In genomic region chr1:135131560-135131959, GRCm38 (mm10) we compare ENCODE assay signal across 9 mouse cellular contexts. TPM values are rescaled to one million over a fixed set of nuclear protein-coding genes. Genes with fewer than 3 reads are reported as not detected.
DNase-seq lines count a peak whose midpoint lies in the region; ATAC-seq and TF ChIP-seq lines count a peak whose summit lies in the region.
"Had no signal": no experiment of that assay in that cellular context is flagged by ENCODE, and none has a peak within 500 bp of the region (broad histone marks: within the 10 kb centered on the region; RNA-seq: fewer than 3 reads in every experiment).

No protein-coding gene starts in this region.

- peak overlapping the region; percentile 71 for H3K27ac ChIP-seq in kidney, embryonic 15.5 days
- peak overlapping the region; percentile 75; the same call in 1 of the 2 replicates for H3K27ac ChIP-seq in brown adipose tissue, adult 24 weeks (replicated peaks; ENCODE audit: low read depth, low read length)
- peak overlapping the region; percentile 74 for H3K27ac ChIP-seq in small intestine, adult 2 months (ENCODE audit: insufficient read depth, low read depth, low read length)
- H3K27ac ChIP-seq: limb, embryonic 12.5 days had no signal

- H3K36me3 ChIP-seq in kidney, embryonic 15.5 days = no peaks in the 10 kb centered on the region
- peaks cover 62% of the 10 kb centered on the region for H3K36me3 ChIP-seq in G1E (replicated peaks)
- no peaks in the 10 kb centered on the region for H3K36me3 ChIP-seq in small intestine, adult 2 months (ENCODE audit: control insufficient read depth, insufficient read depth, low read length)
- H3K36me3 ChIP-seq: limb, embryonic 12.5 days had no signal

- H3K27me3 ChIP-seq in kidney, embryonic 15.5 days = peaks cover 8% of the 10 kb centered on the region; the same call in 1 of the 2 replicates
- no peaks in the 10 kb centered on the region; the same call in 1 of the 2 replicates for H3K27me3 ChIP-seq in G1E (ENCODE audit: insufficient read depth, low read length)
- H3K27me3 ChIP-seq in small intestine, adult 2 months (ENCODE audit: control insufficient read depth, insufficient read depth, low read length) = no peaks in the 10 kb centered on the region

- no peak for TF ChIP-seq CTCF in G1E (IDR thresholded peaks at IDR 0.05; ENCODE audit: low read depth, low read length)
- TF ChIP-seq CTCF in small intestine, adult 2 months (IDR thresholded peaks at IDR 0.05; ENCODE audit: extremely low read depth, insufficient read length, insufficient replicate concordance, low read depth, low read length) = no peak

- H3K9me3 ChIP-seq in kidney, embryonic 15.5 days (replicated peaks) = no peaks in the 10 kb centered on the region
- H3K9me3 ChIP-seq in G1E (replicated peaks) = no peaks in the 10 kb centered on the region
- H3K9me3 ChIP-seq: limb, embryonic 12.5 days had no signal

- H3K9ac ChIP-seq in kidney, embryonic 15.5 days = no peak overlapping the region

- H3K4me2 ChIP-seq in kidney, embryonic 15.5 days = 0 out of 2 replicates have a peak overlapping the region, but pooled peaks have one; percentile 14
- H3K4me2 ChIP-seq: limb, embryonic 12.5 days had no signal

- no peak overlapping the region for H3K4me3 ChIP-seq in kidney, embryonic 15.5 days (replicated peaks)
- peak overlapping the region; percentile 77 for H3K4me3 ChIP-seq in G1E (ENCODE audit: low read depth, low read length)
- no peak overlapping the region for H3K4me3 ChIP-seq in brown adipose tissue, adult 24 weeks (ENCODE audit: insufficient read depth, low read depth, low read length)
- H3K4me3 ChIP-seq in small intestine, adult 2 months (ENCODE audit: low read depth, low read length) = no peak overlapping the region; the same call in 1 of the 2 replicates
- H3K4me3 ChIP-seq: limb, embryonic 12.5 days had no signal

- no peak for DNase-seq in kidney, adult 9 months
- peak; percentile 61 for DNase-seq in G1E (ENCODE audit: low spot score)
- no peak for DNase-seq in cerebellum, postnatal 4 days (ENCODE audit: low spot score in 2 of 2)
- no peak for DNase-seq in retina, embryonic 14.5 days (ENCODE audit: low spot score)

- peaks cover 54% of the 10 kb centered on the region for H3K4me1 ChIP-seq in kidney, embryonic 15.5 days
- peaks cover 96% of the 10 kb centered on the region for H3K4me1 ChIP-seq in G1E (ENCODE audit: insufficient read depth, low read depth, low read length)
- H3K4me1 ChIP-seq in brown adipose tissue, adult 24 weeks (ENCODE audit: control insufficient read depth, insufficient read depth, insufficient read length, low read length) = no peaks in the 10 kb centered on the region
- peaks cover 9% of the 10 kb centered on the region; the same call in 1 of the 2 replicates for H3K4me1 ChIP-seq in small intestine, adult 2 months (ENCODE audit: control insufficient read depth, insufficient read depth, insufficient read length, low read length)

- no peak for ATAC-seq in kidney, embryonic 15.5 days (replicated peaks; ENCODE audit: low FRiP score)
- no peak for ATAC-seq in G1E (ENCODE audit: extremely low read depth, insufficient number of reproducible peaks, low FRiP score, poor library complexity, severe bottlenecking)

- no peak for TF ChIP-seq POLR2A in small intestine, adult 2 months (IDR thresholded peaks at IDR 0.05; ENCODE audit: low read depth, low read length)

- WGBS in kidney, embryonic 15.5 days = 37% methylated on average over 8 of the region's 8 CpGs
- WGBS in small intestine, adult 2 months = 32% methylated on average over 8 of the region's 8 CpGs

RNA-seq across cellular contexts. Expression of gene Ptpn7, which starts 0.9 kb away (rescaled TPM):
- 1.2 TPM in 2 replicates for polyA plus RNA-seq in kidney, embryonic 15.5 days (2015; fragmentation: Nextera tagmentation; extraction: Ambion mirVana)
- total RNA-seq in G1E (2014; fragmentation: Nextera tagmentation) = 132 and 147 TPM in 2 replicates
- total RNA-seq in G1E (2017) = 212 and 227 TPM in 2 replicates
- 341 and 359 TPM in 2 replicates for polyA plus RNA-seq in G1E (2012)
- polyA plus RNA-seq in brown adipose tissue, adult 24 weeks (2012; ENCODE audit: insufficient read depth, insufficient read length, missing spikeins) = 0.58 and 0.79 TPM in 2 replicates
- polyA plus RNA-seq in small intestine, adult 2 months (2012; rRNA removed) = 3.9 and 5.4 TPM in 2 replicates

RNA-seq across cellular contexts. Expression of gene Arl8a, which starts 15.1 kb away (rescaled TPM):
- polyA plus RNA-seq in kidney, embryonic 15.5 days (2015; fragmentation: Nextera tagmentation; extraction: Ambion mirVana) = 45.3 and 52.3 TPM in 2 replicates
- 93.7 and 103 TPM in 2 replicates for total RNA-seq in G1E (2014; fragmentation: Nextera tagmentation)
- 45.0 and 46.6 TPM in 2 replicates for total RNA-seq in G1E (2017)
- 88.0 and 99.6 TPM in 2 replicates for polyA plus RNA-seq in G1E (2012)
- polyA plus RNA-seq in brown adipose tissue, adult 24 weeks (2012; ENCODE audit: insufficient read depth, insufficient read length, missing spikeins) = 30.3 and 32.7 TPM in 2 replicates
- 31.0 and 82.9 TPM in 2 replicates for polyA plus RNA-seq in small intestine, adult 2 months (2012; rRNA removed)

RNA-seq across cellular contexts. Expression of gene Lgr6, which starts 26.5 kb away (rescaled TPM):
- 0.98 and 1.1 TPM in 2 replicates for polyA plus RNA-seq in kidney, embryonic 15.5 days (2015; fragmentation: Nextera tagmentation; extraction: Ambion mirVana)
- 0.30 TPM in 1 of 2 replicates, not detected in the other for total RNA-seq in G1E (2014; fragmentation: Nextera tagmentation)
- 0.12 and 0.38 TPM in 2 replicates for total RNA-seq in G1E (2017)
- 0.43 and 0.54 TPM in 2 replicates for polyA plus RNA-seq in G1E (2012)
- 21.2 and 21.5 TPM in 2 replicates for polyA plus RNA-seq in brown adipose tissue, adult 24 weeks (2012; ENCODE audit: insufficient read depth, insufficient read length, missing spikeins)
- polyA plus RNA-seq in small intestine, adult 2 months (2012; rRNA removed) = 0.06 and 0.17 TPM in 2 replicates

RNA-seq across cellular contexts. Expression of gene Gpr37l1, which starts 35.9 kb away (rescaled TPM):
- 0.09 TPM in 1 of 2 replicates, not detected in the other for polyA plus RNA-seq in kidney, embryonic 15.5 days (2015; fragmentation: Nextera tagmentation; extraction: Ambion mirVana)
- total RNA-seq in G1E (2014; fragmentation: Nextera tagmentation) (not detected in 2 replicates), G1E (2017) (0.05 TPM in 1 of 2 replicates, not detected in the other)
- not detected in 2 replicates for polyA plus RNA-seq in G1E (2012)
- polyA plus RNA-seq in brown adipose tissue, adult 24 weeks (2012; ENCODE audit: insufficient read depth, insufficient read length, missing spikeins) = not detected in 2 replicates
- polyA plus RNA-seq in small intestine, adult 2 months (2012; rRNA removed) = 1.9 and 2.2 TPM in 2 replicates
- polyA plus RNA-seq: hindbrain, embryonic 11.5 days; limb, embryonic 12.5 days had no signal

Comparison
In these comparisons a context has a peak if more than half of its experiments do, and no peak if none do; other contexts are left out.
1. RNA of gene Ptpn7, which starts 0.9 kb away (polyA plus RNA-seq): 341 to 359 TPM in G1E; 3.9 to 5.4 TPM in small intestine, adult 2 months, 1.2 TPM in kidney, embryonic 15.5 days and 0.58 to 0.79 TPM in brown adipose tissue, adult 24 weeks; every median in the first group is over 10 times any median in the second.
2. RNA of gene Lgr6, which starts 26.5 kb away (polyA plus RNA-seq): 21.2 to 21.5 TPM in brown adipose tissue, adult 24 weeks; 0.98 to 1.1 TPM in kidney, embryonic 15.5 days, 0.43 to 0.54 TPM in G1E and 0.06 to 0.17 TPM in small intestine, adult 2 months; every median in the first group is over 10 times any median in the second.
3. Peak in every context shown above with its lines, with median percentiles within 50 percentile points of each other: H3K27ac ChIP-seq.